Mouse (Mus musculus) midbrain, embryonic 10.5 days (tissue): Measurements from ENCODE around the gene Cdpf1. TPM values are rescaled to one million over a fixed set of nuclear protein-coding genes. Genes with fewer than 3 reads are reported as not detected.
"Not testable (repeated sequence)": the region's sequence is repeated elsewhere in the genome, so short reads cannot be mapped to it uniquely, and the experiment has no call there.

Experiments used
- DNase-seq: peaks from one replicate; pipeline ENCODE4 v3.0.0-alpha.2; 2017; ENCODE audit warnings: low spot score
- H3K27ac ChIP-seq: fragments of 300-500 bp; sonication (generic); replicated peaks from 2 replicates; pipeline ENCODE4 v1.5.1; 2016; ENCODE audit warnings: mild to moderate bottlenecking
- H3K27me3 ChIP-seq: fragments of 300-500 bp; sonication (generic); 2 replicates; pipeline ENCODE4 v1.6.1; 2016; ENCODE audit warnings: low read depth, mild to moderate bottlenecking; ENCODE audit not compliant: poor library complexity, severe bottlenecking
- H3K36me3 ChIP-seq: fragments of 300-500 bp; sonication (generic); 2 replicates; pipeline ENCODE4 v1.6.1; 2016; ENCODE audit warnings: mild to moderate bottlenecking, moderate library complexity
- H3K4me1 ChIP-seq: fragments of 300-500 bp; sonication (generic); 2 replicates; pipeline ENCODE4 v1.6.1; 2016
- H3K4me3 ChIP-seq: fragments of 300-500 bp; sonication (generic); 2 replicates; pipeline ENCODE4 v1.5.1; 2016; ENCODE audit warnings: mild to moderate bottlenecking, moderate library complexity
- H3K9me3 ChIP-seq: fragments of 300-500 bp; sonication (generic); replicated peaks from 2 replicates; pipeline ENCODE4 v1.6.1; 2016; ENCODE audit warnings: mild to moderate bottlenecking
- WGBS: fragments of 180-500 bp; shearing (Covaris S2); methylation state at CpG from one replicate; pipeline ENCODE4 v1.1.7; 2016; 5-methylcytosine and 5-hydroxymethylcytosine counted together
- polyA plus RNA-seq: library from polyadenylated mRNA; unstranded; fragments of >200 nt; fragmentation: Nextera tagmentation; extraction: Ambion mirVana; gene quantifications from 2 replicates; pipeline ENCODE4 v1.2.1, GENCODE M21; 2016

The Cdpf1 gene
- polyA plus RNA-seq, 1 experiment from 2014 or later, result 32.5 TPM

GRCm38 (mm10) chr15:85798676-85799075 is 12.8 kb downstream of the Cdpf1 start:
- H3K27me3 ChIP-seq, result no peaks in the 10 kb centered on the region
- H3K4me1 ChIP-seq, result no peaks in the 10 kb centered on the region
- no peak for DNase-seq
- WGBS, result 91% methylated on average over 8 of the region's 8 CpGs
- no peaks in the 10 kb centered on the region for H3K36me3 ChIP-seq
- H3K27ac ChIP-seq, result no peak overlapping the region
- H3K4me3 ChIP-seq, result no peak overlapping the region
- no peaks in the 10 kb centered on the region for H3K9me3 ChIP-seq

DNA sequence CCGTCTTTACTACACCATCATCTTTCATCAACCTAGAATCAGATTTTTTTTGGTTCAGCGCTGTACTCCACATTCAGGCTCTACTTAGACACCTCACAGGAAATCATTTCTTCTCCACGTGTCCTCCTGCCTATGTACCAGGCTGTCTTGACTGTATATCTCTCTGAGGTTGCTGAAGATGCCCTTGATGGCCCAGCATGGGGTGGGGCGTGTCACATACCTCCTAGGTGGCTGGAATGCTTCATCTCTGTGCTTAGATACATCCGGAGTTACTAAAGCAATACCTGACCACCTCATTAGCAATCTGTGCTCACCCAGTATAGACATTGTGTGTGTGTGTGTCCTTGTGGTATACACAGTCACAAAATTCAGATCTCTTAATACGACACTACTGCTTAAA is 16.0 kb downstream of the Cdpf1 start:
- Histone ChIP-seq H3K36me3 (no peaks in the 10 kb centered on the region), H3K4me1 (no peaks in the 10 kb centered on the region), H3K4me3 (no peak overlapping the region), H3K27me3 (no peaks in the 10 kb centered on the region), H3K27ac (no peak overlapping the region), H3K9me3 (no peaks in the 10 kb centered on the region)
- WGBS, result 84% methylated on average over 6 of the region's 6 CpGs
- no peak for DNase-seq

GRCm38 (mm10) chr15:85792819-85793218 is 18.7 kb downstream of the Cdpf1 start:
- 89% methylated on average over 1 of the region's 1 CpGs for WGBS
- Histone ChIP-seq H3K36me3 (no peaks in the 10 kb centered on the region), H3K27me3 (no peaks in the 10 kb centered on the region), H3K4me3 (no peak overlapping the region), H3K27ac (no peak overlapping the region), H3K9me3 (no peaks in the 10 kb centered on the region), H3K4me1 (no peaks in the 10 kb centered on the region)
- no peak for DNase-seq

DNA sequence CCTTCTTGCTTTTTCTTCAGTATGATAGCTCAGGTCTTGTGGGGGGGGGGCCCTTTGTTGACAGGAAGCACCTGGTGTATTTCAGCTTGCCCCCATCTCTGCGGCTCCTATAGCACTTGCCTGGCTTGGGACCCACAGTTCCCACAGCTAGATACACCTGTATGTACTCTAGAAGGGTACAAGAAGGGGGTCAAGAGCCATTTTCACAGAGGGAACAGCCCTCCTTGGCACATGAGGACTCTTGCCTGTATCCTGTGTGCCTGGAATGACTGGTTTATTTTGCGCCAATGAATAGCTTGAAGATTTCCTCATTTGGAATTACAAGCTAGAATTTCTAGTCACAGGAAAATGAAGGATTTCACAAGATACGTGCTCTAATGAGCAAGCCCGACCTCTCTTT is 20.0 kb downstream of the Cdpf1 start:
- Histone ChIP-seq H3K36me3 (no peaks in the 10 kb centered on the region), H3K27ac (no peak overlapping the region), H3K27me3 (no peaks in the 10 kb centered on the region), H3K9me3 (no peaks in the 10 kb centered on the region), H3K4me3 (no peak overlapping the region), H3K4me1 (no peaks in the 10 kb centered on the region)
- no peak for DNase-seq
- WGBS, result 87% methylated on average over 4 of the region's 4 CpGs

DNA sequence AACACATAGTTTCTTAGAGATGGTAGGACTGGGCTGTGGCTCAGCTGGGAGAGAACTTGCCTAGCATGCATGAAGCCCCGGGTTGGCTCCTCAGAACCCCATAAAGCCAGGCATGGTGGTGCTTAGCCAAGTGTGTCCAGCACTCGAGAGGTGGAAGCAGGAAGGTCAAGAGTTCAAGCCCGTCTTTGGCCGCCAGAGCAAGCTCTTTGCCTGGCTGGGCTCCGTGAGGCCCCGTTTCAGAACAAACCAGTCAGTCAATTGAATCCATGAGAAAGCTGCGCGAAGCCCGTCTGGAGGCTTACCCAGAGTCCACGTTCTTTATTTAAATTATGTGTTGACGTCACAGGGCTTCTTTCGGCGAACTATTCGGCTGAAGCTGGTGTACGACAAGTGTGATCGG is 22.9 kb downstream of the Cdpf1 start:
- Histone ChIP-seq H3K4me1 (no peaks in the 10 kb centered on the region), H3K27me3 (no peaks in the 10 kb centered on the region), H3K9me3 (no peaks in the 10 kb centered on the region), H3K4me3 (no peak overlapping the region), H3K36me3 (no peaks in the 10 kb centered on the region), H3K27ac (no peak overlapping the region)
- 76% methylated on average over 16 of the region's 16 CpGs for WGBS
- no peak for DNase-seq

- Histone ChIP-seq H3K9me3 (0 out of 2 replicates have a peak, but pooled peaks cover 2% of the 10 kb centered on the region), H3K4me3 (no peak overlapping the region), H3K4me1 (no peaks in the 10 kb centered on the region), H3K27me3 (no peaks in the 10 kb centered on the region), H3K36me3 (no peaks in the 10 kb centered on the region), H3K27ac (no peak overlapping the region)
- 93% methylated on average over 4 of the region's 4 CpGs for WGBS
- DNase-seq, result no peak
These were observed 23.4 kb downstream of the Cdpf1 start for GRCm38 (mm10) chr15:85788051-85788450.

GRCm38 (mm10) chr15:85787482-85787881 is 24.0 kb downstream of the Cdpf1 start:
- no peaks in the 10 kb centered on the region for H3K36me3 ChIP-seq
- H3K4me3 ChIP-seq, result no peak overlapping the region
- H3K27ac ChIP-seq, result no peak overlapping the region
- no peaks in the 10 kb centered on the region for H3K27me3 ChIP-seq
- H3K9me3 ChIP-seq, result 0 out of 2 replicates have a peak, but pooled peaks cover 2% of the 10 kb centered on the region
- 94% methylated on average over 6 of the region's 6 CpGs for WGBS
- no peaks in the 10 kb centered on the region for H3K4me1 ChIP-seq
- no peak for DNase-seq

DNA sequence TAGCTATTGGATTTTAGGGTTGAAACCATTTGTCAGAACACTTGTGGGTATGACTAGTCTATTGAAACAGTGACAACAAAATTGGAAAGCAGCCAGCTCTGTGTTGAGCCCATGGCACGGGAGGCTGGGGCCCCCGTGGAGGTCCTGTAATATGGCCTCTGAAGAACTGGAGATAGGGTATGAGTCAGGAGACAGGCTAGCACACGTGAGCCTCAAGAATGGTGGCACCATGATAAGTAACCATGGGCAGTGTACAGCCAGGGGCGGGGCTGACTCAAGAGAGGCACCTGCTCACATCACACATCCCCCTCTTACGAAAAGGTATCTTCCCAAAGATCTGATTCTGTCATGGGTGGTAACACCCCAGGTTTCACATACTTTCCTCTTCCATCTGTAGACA is 24.8 kb downstream of the Cdpf1 start:
- H3K9me3 ChIP-seq, result 0 out of 2 replicates have a peak, but pooled peaks cover 2% of the 10 kb centered on the region
- WGBS, result 83% methylated on average over 5 of the region's 5 CpGs

GRCm38 (mm10) chr15:85784341-85784740 is 27.2 kb downstream of the Cdpf1 start:
- no peaks in the 10 kb centered on the region for H3K4me1 ChIP-seq
- DNase-seq, result no peak
- 0 out of 2 replicates have a peak, but pooled peaks cover 2% of the 10 kb centered on the region for H3K9me3 ChIP-seq
- H3K36me3 ChIP-seq, result no peaks in the 10 kb centered on the region
- WGBS, result 86% methylated on average over 3 of the region's 3 CpGs
- H3K27me3 ChIP-seq, result no peaks in the 10 kb centered on the region
- H3K27ac ChIP-seq, result no peak overlapping the region
- no peak overlapping the region for H3K4me3 ChIP-seq

More for the DNA sequence above, 24.8 kb downstream of the Cdpf1 start:
- H3K27ac ChIP-seq, result no peak overlapping the region
- no peaks in the 10 kb centered on the region for H3K27me3 ChIP-seq
- no peaks in the 10 kb centered on the region for H3K4me1 ChIP-seq
- DNase-seq, result no peak
- no peaks in the 10 kb centered on the region for H3K36me3 ChIP-seq
- no peak overlapping the region for H3K4me3 ChIP-seq

DNA sequence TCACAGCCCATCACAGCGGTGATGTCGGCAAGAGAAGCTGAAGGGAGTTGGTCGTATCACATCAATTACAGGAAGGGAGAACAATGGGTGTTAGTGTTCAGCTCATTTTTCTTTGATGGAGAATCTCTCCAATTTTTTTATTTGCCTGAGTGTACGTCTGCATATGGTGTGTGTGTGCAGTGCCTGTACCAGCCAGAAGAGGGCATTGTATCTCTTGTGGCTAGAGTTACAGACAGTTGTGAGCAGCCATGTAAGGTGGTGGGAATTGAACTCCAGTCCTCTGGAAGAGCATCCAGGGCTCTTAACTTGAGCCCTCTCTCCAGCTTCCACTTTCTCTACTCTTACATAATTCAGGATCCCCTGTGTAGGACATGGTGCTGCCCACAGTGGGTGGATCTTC is 28.4 kb downstream of the Cdpf1 start:
- Histone ChIP-seq H3K27me3 (no peaks in the 10 kb centered on the region), H3K9me3 (0 out of 2 replicates have a peak, but pooled peaks cover 2% of the 10 kb centered on the region)
- DNase-seq, result no peak

GRCm38 (mm10) chr15:85778891-85779290 is 32.6 kb downstream of the Cdpf1 start:
- not testable (repeated sequence) for H3K27ac ChIP-seq, H3K36me3 ChIP-seq, H3K9me3 ChIP-seq, H3K4me1 ChIP-seq, H3K4me3 ChIP-seq, DNase-seq, H3K27me3 ChIP-seq
- WGBS, result 83% methylated on average over 6 of the region's 6 CpGs

More for the DNA sequence above, 28.4 kb downstream of the Cdpf1 start:
- Histone ChIP-seq H3K4me3 (no peak overlapping the region), H3K36me3 (no peaks in the 10 kb centered on the region), H3K4me1 (no peaks in the 10 kb centered on the region), H3K27ac (no peak overlapping the region)
- WGBS, result 91% methylated on average over 4 of the region's 4 CpGs

DNA sequence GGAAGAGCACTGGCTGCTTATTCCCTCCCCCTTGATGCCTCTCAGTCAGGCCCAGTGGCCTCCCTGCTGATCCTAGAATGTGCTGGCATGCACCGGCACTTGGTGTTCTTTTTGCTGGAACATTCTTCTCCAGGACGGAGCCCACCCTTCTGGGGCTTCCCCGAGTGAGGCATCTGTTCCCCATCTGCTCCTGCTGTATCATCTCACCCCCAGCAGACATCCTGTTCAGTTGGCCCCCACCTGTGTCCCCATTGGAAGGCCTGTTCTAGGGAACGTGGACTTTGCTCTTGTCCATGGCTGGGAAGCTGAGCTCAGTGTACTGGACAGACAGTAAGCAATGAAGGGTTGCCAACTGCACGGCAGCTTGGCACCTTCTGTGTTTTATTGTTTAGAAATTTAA is 34.7 kb downstream of the Cdpf1 start:
- H3K4me1 ChIP-seq, result no peaks in the 10 kb centered on the region
- 82% methylated on average over 5 of the region's 5 CpGs for WGBS
- no peaks in the 10 kb centered on the region for H3K27me3 ChIP-seq
- no peak for DNase-seq
- H3K36me3 ChIP-seq, result no peaks in the 10 kb centered on the region
- H3K27ac ChIP-seq, result no peak overlapping the region
- H3K9me3 ChIP-seq, result no peaks in the 10 kb centered on the region
- no peak overlapping the region for H3K4me3 ChIP-seq

DNA sequence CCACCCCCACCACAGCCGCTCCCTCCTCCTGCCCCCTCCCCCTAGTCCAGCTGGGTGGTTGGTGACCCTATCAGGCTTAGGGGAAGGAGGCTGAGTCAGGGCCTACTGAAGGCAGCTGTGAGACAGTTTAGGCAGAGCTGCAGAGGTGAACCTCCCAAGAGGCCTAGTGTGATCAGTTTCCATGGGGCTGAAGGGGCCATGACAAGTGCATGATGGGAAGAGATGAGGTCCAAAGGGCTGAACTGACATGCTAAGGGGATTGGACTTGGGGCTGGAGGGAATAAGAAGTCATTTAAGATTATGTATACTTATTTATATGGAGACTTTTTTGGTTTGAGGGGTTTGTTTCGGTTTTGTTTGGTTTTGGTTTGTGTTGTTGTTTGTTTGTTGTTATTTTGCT is 35.3 kb downstream of the Cdpf1 start:
- DNase-seq, result no peak
- 89% methylated on average over 2 of the region's 2 CpGs for WGBS
- H3K27me3 ChIP-seq, result no peaks in the 10 kb centered on the region
- no peak overlapping the region for H3K4me3 ChIP-seq
- H3K27ac ChIP-seq, result no peak overlapping the region
- H3K4me1 ChIP-seq, result no peaks in the 10 kb centered on the region
- H3K9me3 ChIP-seq, result no peaks in the 10 kb centered on the region
- no peaks in the 10 kb centered on the region for H3K36me3 ChIP-seq

GRCm38 (mm10) chr15:85775001-85775400 is 36.5 kb downstream of the Cdpf1 start:
- Histone ChIP-seq H3K27me3 (no peaks in the 10 kb centered on the region), H3K9me3 (no peaks in the 10 kb centered on the region), H3K4me1 (no peaks in the 10 kb centered on the region), H3K36me3 (no peaks in the 10 kb centered on the region), H3K4me3 (no peak overlapping the region), H3K27ac (no peak overlapping the region)
- 89% methylated on average over 7 of the region's 7 CpGs for WGBS
- DNase-seq, result no peak
